Mouse (Mus musculus) inflammation-experienced regulatory T-cells, adult 16 weeks (primary cell): Measurements from ENCODE around the gene Slc25a54. TPM values are rescaled to one million over a fixed set of nuclear protein-coding genes. Genes with fewer than 3 reads are reported as not detected.

Experiments used
- polyA plus RNA-seq: library from polyadenylated mRNA; unstranded; fragments of 100-300 nt; shearing (Covaris generic); gene quantifications from one replicate; pipeline ENCODE4 v1.2.1, GENCODE M21; 2017

The Slc25a54 gene
- polyA plus RNA-seq = not detected

GRCm38 (mm10) chr3:109080169-109080568 lies at the start of gene Slc25a54:
TSS of gene Slc25a54 (plus strand) at chr3:109080469.

GRCm38 (mm10) chr3:109122641-109123530 lies 42.6 kb downstream of the Slc25a54 start, which contains the start of gene Slc25a24:
TSS of gene Slc25a24 (plus strand) at chr3:109123149.

Other genes with a start within 250 kb of the Slc25a54 start
- 76.5 TPM for gene Stxbp3, start 239.9 kb upstream of the Slc25a54 start, polyA plus RNA-seq
- 0.24 TPM for gene Fndc7, start 190.5 kb upstream of the Slc25a54 start, polyA plus RNA-seq
- gene Prpf38b, start 168.7 kb upstream of the Slc25a54 start, polyA plus RNA-seq = 94.3 TPM
- gene Henmt1, start 140.6 kb upstream of the Slc25a54 start, polyA plus RNA-seq = 0.98 TPM
- gene Gm9857, start 140.0 kb upstream of the Slc25a54 start, polyA plus RNA-seq = not detected
- 1.2 TPM for gene Fam102b, start 52.9 kb upstream of the Slc25a54 start, polyA plus RNA-seq
- 23.5 TPM for gene Slc25a24, start 42.7 kb downstream of the Slc25a54 start, polyA plus RNA-seq